Mouse (Mus musculus) spleen, embryonic (tissue): Measurements from ENCODE around the gene Trib2.

Experiments used
- CTCF ChIA-PET: fragments of 350-600 bp; sonication (Branson Sonifier 250); formaldehyde crosslinking; loops from one replicate; lab custom pipeline; 2022; lab: Charles Lee

Trib2 gene

DNA sequence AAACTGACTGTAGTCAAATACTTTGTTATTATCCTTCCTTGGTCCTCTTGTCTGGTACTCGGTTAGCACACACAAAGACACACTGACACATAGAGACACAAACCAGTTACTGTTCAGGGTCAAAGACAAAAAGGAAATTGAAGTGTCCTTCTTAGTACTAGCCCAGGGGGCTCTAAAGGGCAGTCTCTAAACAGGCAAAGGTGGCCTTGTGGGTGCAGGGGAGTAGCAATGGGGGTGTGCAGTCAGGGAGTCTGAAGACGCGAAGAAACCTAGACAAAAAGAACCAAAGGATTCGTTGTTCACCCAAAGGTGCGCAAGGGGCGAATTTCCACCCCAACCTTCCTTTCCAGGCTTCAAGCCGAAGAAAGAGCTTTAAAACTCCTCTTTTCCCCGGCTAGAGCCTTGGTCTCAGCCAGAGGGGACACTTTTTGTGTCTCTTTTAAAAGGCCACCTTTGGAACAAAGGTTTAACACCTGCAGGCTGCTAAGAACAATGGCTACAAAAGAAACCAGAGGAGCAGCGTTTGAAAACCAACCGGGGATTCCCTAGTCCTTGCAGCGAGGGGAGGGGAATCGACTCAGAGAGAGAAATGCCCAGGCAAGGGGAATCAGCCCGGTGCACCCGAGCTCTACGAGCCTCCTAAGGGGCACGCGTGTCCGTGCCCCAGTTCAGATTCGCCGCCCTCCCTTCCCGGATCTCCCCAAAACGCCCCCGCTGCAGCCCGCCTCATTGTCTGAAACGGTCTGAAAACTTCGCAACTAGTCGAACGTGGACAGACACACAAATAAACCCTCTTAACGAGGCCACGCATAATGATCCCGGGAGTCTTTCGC is 2.3 kb downstream of the Trib2 start:
- CTCF ChIA-PET, result interaction anchor here (0.7 to 1.6 kb wide), 2 partner anchors 10 to 360 kb away, joined by 3 read pairs; no protein-coding TSS in a partner anchor

DNA sequence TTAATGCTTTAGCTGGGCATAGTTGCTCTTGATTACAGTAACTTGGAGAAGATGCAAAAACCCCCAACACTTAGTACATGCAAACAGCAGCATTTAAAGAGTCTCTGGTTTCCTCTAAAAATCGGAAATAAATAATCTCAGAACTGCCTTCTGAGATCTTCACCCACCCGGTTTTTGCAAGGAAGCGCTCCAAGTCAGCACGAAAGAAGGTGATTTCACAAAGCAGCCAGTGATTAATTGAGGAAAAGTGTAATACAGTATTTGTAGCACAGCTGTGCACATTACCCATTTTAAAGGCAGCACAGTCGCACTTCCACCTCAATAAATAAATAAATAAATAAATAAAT is 2.9 kb downstream of the Trib2 start:
- CTCF ChIA-PET, result interaction anchor here (0.7 to 1.6 kb wide), 2 partner anchors 10 to 405 kb away, joined by 3 read pairs; no protein-coding TSS in a partner anchor

DNA sequence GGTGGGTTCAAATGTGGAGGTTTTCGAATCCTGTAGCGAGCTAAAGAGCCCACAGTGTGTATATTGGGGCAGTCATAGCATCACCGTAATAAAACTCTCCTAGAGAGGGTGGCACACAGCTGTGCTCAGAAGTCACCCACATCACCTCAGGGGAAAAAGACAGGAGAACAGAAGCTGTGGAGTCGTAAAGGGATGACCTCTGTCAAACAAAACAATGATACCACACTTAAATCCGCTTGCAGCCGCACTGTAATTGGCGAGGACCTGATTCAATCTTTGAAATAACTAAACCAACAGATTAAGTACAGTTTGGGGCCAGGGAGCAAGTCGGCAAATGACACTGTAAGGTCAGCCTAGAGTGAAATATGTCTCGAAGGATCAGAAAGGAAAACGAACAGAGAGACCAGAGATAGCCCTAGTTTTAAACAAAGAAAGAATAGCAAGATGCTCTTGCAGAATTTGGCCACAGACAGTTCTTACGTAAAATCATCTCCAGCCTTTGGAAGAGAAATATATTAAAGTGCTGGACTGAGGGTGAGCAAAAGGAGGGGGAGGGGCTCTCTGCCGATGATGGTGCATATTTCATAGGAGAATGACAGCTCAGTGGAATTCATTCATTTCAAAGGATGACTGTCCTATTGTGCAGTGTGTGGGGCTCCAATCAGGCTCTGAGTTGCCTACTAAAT is 3.4 kb downstream of the Trib2 start:
- CTCF ChIA-PET, result interaction anchor here (0.5 to 0.7 kb wide), 2 partner anchors 46 to 405 kb away, joined by 3 read pairs; no protein-coding TSS in a partner anchor

DNA sequence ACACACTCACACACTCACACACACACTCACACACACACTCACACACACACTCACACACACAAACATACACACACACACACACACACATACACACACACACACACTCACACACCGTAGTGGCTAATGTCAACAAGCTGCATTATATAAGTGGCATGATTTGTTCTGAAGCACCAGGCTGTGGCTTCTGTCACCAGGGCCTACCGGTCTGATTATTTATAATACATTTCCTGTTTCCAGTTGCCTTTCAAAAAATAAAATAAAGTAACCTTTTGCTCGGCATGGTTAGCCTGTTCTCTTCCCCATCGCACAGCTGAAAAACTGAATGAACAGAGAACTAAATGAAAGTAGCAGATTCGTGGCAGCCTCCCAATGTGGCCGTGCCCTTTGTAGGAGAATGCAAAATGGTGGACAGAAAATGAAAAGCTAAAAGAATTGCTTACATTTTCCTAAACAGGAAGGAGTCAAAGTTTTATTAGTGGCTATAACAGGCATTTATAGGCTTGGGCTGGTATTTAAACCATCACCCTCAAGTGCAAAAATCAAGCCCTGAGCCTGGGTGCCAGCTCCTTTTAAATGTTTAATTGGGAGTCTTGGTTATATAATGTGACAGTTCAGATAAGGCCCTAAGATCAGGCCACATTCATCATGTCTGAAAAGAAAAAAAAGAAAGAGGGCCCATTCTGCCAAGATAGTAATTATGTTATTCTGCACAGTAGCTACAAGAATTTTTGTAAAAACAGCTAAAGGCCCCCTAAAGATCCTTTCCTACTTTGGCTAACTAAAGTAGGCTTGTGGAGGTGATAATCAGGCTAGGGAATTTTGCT is 4.4 kb downstream of the Trib2 start:
- CTCF ChIA-PET, result interaction anchor here (0.6 kb wide), 1 partner anchor 417 kb away, joined by 4 read pairs; no protein-coding TSS in a partner anchor

DNA sequence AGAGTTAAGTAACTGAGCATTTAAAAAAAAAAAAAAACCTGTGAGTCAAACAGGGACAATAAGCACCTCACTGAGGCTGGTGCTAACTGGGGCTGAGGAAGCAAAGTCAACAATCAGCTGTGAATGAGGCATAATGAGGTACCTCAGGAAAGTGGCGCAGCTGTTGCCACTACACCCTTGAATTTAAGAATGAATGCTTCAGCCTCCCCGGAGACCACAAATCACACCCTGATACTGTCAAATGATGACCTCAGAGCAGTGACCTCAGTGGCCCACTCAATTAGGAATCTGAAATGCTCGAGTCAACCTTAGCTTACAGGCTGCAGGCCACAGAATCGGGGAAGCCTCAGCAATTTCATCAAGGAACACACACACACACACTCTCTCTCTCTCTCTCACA is 5.0 kb downstream of the Trib2 start:
- CTCF ChIA-PET, result no interaction called here

DNA sequence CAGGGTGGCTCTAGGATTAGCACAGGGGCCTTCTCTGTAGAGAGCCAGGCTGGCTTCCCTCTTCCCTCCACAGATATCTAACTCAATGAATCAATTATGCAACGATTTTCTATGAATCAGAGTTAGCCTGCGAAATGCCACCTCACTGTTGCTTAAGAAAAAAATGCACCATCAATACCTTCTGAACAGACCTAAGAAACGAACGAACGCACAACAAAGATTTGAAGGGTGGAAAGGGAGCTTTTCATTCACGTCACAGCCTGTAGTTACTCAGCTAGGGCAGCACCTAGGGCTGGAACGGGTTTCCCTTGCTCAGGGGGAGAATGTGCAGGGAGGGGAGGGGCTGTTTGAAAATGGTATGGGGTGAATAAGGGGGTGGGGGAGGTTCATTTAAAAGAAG is 5.8 kb downstream of the Trib2 start:
- CTCF ChIA-PET, result no interaction called here

DNA sequence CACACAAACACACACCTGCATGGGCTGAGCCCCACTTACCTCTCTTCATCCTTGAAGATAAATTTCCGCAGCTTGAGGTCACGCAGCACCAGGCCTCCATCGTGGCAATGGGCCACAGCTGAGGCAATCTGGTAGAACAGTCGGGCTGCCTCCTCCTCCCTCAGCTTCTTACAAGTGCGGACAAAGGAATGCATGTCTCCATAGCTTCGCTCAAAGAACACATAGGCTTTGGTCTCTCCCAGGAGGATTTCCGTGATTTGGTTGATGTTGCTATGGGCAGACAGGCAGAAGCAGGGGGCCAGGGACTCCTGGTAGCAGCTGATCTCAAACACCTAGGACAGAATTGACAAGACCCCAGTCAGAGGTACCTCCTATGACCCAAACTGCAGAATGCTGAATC is 7.1 kb downstream of the Trib2 start:
- CTCF ChIA-PET, result no interaction called here

DNA sequence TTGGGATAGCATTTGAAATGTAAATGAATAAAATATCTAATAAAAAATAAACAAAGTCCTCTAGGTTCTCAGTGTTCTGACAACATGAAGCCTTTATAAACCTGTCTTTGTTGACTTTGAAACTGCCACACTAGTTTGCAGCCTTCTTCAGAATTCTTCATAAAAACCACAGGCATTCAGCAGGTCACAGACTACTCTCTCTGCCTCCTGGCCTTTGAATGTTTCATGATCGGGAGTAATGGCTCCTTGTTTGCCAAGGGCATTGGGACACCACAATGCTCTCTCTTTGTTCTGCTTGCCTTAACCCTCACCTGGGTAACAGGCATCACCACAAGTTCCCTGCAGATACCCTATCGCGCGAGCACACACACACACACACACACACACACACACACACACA is 7.5 kb downstream of the Trib2 start:
- CTCF ChIA-PET, result no interaction called here

DNA sequence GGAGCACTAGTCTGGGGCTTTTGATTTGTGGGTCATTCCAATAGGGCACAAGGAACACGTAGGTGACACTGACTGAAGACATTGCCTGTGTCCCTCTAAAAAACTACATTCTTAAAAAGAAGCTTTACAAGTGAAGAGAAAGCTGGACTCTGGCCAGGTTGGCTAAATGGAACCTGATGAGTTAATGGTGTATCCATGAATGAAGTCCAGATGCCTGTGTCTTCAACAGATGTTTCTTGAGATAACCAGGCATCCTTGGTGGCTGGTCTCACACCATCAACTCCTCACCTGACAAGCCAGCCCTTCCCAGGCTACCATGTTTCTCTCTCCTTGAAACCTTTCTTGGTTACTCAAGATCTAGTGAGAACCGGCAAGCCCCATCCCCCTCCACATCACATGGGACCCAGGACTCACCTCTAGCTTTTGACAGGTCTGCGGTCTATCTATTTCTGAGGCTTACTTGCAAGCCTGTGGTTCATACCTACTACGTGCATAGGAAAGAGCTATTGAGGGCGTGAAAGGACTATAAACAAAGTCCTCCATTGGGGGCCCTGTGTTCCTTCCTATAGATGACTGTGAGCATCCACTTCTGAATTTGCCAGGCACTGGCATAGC is 8.4 kb downstream of the Trib2 start:
- CTCF ChIA-PET, result interaction anchor here (0.6 kb wide), 1 partner anchor 208 kb away, joined by 3 read pairs; no protein-coding TSS in a partner anchor

DNA sequence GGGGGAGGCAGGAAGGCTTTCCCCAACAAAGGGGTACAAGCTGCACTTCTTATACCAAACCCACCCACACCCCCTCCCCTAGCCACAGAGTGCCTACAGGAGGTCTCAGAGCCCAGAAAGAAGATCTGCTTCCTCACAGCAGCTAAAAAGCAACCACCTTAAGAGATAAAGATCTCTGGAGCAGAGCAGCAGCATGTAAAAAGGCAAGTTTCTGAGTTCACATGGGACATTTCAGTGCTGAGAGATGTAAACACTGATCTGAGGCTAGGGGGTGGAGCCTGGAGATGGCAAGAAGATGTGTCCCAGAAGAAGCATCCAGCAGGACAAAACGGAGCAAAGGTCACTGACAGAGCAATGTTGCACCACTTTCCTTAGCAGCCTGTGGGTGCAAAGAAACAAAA is 11.8 kb downstream of the Trib2 start:
- CTCF ChIA-PET, result no interaction called here

DNA sequence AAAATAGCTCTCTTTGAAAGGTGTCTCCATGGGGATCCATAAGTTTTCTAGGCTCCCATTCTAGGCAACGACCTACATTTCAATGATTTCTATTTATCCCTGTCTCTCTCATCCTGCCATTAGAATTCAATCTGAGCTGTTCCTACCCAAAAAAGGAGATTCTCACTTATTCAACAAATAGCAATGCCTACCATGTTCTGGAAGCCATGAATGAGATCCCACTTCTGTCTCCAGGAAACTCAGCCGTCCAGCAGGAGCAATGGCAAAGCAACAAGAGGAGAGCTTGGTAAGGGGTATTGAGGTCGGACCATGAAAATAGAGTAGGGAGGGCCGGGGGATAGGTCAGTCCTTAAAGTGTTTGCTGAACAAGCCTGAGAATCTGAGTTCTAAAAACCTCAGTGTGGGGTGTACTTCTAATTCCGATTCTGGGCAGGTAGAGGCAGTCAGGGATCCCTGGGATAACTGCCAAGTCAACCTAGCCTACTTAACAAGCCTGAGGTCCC is 12.7 kb downstream of the Trib2 start:
- CTCF ChIA-PET, result interaction anchor here (0.9 kb wide), 1 partner anchor 11 kb away, joined by 3 read pairs; no protein-coding TSS in a partner anchor

DNA sequence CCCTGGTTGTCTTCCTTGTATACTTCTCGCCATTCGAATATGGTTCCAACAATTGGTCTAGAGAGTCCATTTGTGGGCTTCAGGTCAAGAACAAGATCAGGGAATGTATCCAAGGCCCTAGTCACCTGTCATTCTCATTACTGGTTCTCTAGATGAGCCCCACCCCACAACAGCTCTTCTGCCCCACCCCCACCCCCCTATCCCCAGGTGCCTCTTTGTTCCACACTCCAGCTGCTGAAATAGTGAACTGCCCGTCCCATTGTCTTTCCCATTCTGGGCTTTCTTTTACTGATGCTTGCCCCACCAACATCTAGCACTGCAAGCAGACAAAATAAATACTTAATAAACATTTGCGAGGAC is 15.2 kb downstream of the Trib2 start:
- CTCF ChIA-PET, result interaction anchor here (0.7 kb wide), 1 partner anchor 268 kb away, joined by 3 read pairs; no protein-coding TSS in a partner anchor

DNA sequence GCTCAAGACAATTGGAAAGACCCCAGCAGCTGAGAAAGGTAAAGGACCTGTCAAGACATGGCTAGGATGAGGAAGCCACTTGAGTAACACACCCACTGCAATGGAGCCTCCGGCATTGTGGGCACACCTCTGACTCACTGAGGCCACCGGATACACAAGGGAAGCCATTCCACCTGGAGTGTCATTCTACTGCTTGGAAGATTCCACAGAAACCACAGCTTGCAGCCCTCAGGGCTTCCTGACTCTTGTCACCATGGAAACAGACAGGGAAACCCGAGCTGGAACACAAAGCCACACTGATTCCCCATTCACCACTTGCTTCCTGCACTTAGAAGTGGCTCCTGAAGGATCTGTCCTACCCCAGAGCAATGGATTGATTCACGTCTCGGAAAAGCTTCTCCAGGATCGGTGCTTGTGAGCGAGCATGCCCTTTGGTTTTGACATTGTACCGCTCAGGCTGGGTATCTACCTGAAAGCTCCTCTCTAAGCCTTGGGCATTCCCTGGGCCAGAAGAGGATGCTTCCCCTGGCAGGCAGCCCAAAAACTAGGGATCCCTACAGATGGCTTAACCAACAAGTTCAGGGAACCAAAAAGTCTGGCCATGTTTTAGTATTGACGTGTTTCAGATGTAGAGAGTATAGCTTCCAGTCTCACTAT is 15.7 kb downstream of the Trib2 start:
- CTCF ChIA-PET, result no interaction called here

DNA sequence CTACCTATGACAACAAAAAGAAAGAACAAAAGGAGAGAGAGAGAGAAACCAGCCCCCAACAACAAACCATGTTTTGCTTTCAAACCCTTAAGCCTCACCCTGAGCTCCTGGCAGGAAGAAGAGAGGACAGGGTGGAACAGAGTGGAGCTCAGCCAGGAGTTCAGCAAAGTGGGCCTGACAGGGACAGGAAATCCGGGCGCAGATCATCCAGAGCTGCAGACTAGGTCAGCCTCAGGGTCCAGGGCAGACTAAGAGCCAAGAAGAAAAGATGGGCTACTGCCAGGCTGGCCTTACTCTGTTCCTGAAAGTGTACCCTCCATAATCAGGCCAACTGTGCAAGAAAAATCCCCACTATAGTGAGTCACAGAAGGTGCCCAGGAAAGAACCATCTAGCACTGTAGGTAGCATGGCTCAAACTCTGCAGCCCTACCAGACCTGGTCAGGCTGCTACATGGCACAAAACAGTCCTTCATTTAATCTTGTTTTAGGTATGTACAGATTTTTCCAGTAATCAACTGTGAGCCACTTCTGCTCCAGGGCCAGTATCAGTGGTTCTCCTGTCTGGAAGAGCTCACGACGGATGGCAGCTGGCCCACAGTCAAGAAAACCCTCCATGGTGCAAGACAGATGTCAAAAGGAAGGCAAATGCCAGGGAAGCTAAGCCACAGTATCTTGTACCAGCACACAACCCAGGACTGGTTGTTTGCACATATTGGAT is 16.4 kb downstream of the Trib2 start:
- CTCF ChIA-PET, result no interaction called here

DNA sequence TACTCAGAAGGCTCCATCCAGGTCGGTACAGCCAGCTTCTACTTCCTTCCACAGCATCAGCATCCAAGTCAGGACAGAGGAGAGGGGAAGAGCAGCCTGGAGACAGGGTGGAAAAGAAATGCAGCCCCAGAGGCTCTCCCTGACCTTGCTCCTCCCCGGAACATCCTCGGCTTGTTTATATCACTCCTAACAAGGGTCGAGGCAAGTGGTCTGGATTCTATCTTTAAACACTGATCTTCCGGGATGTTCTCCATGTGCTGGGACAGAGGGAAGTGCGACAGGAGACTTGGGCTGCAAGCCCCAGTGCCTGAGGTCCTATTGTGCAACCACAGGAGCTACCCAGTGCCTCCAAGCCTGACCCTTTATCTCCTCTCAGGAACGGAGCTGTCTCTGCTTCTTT is 18.7 kb downstream of the Trib2 start:
- CTCF ChIA-PET, result no interaction called here

DNA sequence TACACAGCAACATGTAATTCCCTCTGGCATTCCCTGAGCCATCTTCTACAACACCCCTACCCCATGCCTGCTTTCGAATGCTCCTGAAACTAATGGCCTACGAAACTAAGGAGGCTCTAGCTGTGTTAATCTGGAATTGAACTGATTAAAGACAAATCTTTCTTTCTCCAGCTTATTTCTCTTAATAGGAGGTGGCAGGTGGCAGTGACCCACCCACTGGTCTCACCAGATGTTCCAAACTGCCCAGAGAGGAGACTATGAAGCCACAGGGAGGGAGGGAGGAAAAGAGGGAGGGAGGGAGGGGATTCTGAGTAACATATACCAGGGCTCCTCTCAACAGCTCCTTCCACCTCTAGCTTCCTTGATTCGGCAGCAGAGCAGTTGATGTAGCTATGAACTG is 20.8 kb downstream of the Trib2 start:
- CTCF ChIA-PET, result no interaction called here

DNA sequence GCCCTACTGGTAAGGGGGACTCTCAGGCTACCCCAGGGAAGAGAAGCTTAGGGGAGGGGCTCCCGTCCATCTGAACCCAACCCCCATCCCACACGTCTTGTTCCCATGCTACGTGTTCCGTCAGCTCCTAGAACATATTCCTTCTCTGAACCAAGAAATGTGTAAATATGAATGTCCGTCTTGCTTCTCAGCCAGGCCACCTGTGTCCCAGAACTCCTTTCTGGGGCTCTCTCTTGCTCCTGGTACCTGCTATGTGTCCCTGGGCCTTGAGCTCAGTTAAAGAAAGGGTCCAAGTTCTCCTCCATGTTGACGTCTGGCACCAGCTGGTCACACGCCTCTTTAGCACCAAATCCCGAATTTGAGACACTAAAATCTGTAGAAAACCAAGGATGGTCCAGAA is 23.4 kb downstream of the Trib2 start:
- CTCF ChIA-PET, result interaction anchor here (0.5 kb wide), 1 partner anchor 811 kb away, joined by 4 read pairs; no protein-coding TSS in a partner anchor

DNA sequence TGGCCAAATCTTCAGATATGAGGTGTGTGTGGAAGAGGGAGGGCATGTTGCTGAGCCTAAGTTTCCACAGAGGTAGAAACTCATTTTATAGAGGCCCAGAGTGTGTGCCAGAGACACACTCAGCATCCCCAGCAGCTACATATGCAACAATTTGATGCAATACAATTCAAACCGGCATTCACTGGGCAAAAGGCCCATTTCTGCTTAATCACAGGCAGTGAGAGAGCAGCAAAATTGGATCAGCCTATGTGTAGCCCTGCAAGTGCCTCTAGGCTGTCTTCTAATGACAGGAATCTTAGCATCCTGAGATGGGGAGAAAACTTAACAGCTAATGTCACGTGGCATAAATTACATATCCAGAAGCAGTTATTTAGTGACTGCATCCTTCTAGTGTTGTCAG is 26.5 kb downstream of the Trib2 start:
- CTCF ChIA-PET, result no interaction called here

DNA sequence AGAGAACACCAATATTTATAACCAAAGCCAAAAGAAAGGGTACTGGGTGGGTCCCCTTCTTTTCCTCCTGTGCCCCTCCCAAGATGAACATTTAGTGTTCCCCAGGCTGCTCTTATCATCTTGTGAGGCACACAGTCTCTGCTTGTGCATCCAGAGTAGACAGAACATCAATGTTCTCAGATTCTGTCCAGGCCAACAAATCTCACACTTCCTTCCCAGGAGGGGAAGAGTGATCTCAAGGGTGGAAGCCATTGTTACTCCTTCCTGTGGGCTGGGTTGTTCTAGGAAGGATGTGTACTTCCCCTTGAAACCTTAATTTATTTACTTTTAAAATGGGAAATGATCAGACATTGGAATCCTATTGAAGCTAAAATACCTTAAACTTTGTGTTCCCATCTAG is 39.7 kb downstream of the Trib2 start:
- CTCF ChIA-PET, result no interaction called here

DNA sequence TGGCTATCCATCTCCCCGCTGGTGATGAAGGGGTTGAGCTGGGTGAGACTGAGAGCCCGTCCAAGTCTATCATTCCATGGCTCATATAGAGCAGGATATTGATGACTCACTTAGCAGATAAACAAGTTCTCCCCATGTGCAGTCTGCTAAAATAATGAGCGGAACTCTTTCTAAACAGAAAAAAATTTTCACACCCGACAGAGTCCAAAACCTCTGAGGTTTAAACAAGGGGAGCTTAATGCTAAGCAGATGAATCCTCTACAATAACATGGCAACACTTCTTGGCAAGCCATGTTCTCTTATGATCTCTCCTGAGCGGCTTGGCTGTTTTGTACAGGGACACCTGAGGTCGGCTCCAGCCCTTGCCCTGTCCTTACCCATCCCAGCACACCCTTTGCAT is 45.0 kb downstream of the Trib2 start:
- CTCF ChIA-PET, result no interaction called here
